Mouse (Mus musculus): ENCODE data around the gene Fhod1. TPM values are rescaled to one million over a fixed set of nuclear protein-coding genes. Genes with fewer than 3 reads are reported as not detected.
A peak's percentile ranks its signal among the peaks of the same experiment; 100 is the strongest.

The Fhod1 gene
- polyA plus RNA-seq, 1 experiment from 2014 or later = 2.2 TPM

GRCm38 (mm10) chr8:105374513-105374966 lies 26.8 kb upstream of the Fhod1 start:
- Histone ChIP-seq H3K9me3 (ENCODE audit: control insufficient read depth, low read length) (no peaks in the 10 kb centered on the region), H3K27ac (ENCODE audit: low read depth, low read length) (no peak overlapping the region), H3K27me3 (ENCODE audit: control insufficient read depth, insufficient read depth, low read length) (no peaks in the 10 kb centered on the region), H3K4me3 (ENCODE audit: low read depth, low read length) (0 out of 2 replicates have a peak overlapping the region, but pooled peaks have one; percentile 7), H3K9ac (ENCODE audit: low read length) (no peak overlapping the region; the same call in 1 of the 2 replicates), H3K36me3 (ENCODE audit: control insufficient read depth, insufficient read depth, low read length) (no peaks in the 10 kb centered on the region), H3K4me1 (replicated peaks; ENCODE audit: control insufficient read depth, insufficient read depth, low read length) (peaks cover 4% of the 10 kb centered on the region; the same call in 1 of the 2 replicates), H3K4me2 (ENCODE audit: low read depth, low read length, severe bottlenecking) (peak overlapping the region; percentile 49)
- peak; percentile 69 for DNase-seq (ENCODE audit: low spot score)
- 24% methylated on average over 33 of the region's 33 CpGs for WGBS
- ATAC-seq (replicated peaks; ENCODE audit: low FRiP score) = no peak; the same call in 1 of the 2 replicates

DNA sequence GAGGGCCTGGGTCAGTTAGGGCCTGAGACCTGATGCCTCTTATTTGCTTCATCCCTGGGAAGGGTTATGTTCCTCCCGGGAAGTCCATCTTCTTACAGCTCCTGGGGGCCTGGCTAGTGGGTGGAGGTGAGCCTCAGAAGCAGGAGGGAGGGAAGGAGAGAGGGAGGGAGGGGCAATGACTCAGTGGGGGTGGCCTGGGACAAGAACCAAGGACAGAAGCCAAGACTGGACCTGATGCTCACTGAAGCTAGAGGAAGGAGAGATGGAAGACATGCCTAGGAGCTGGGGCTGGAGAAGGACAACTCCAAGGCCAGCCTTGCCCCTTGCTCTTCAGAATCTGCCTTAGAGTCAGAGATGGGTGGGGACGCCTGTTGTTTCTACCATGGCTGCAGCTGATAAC lies 25.3 kb upstream of the Fhod1 start, which contains the start of gene Plekhg4:
Plekhg4 (plus strand) TSS at position 243 of the 400 bp plus-strand sequence.
- Histone ChIP-seq H3K36me3 (ENCODE audit: control insufficient read depth, insufficient read depth, low read length) (no peaks in the 10 kb centered on the region), H3K9ac (ENCODE audit: low read length) (no peak within 1 kb of the TSS), H3K4me3 (ENCODE audit: low read depth, low read length) (no peak within 1 kb of the TSS), H3K4me1 (replicated peaks; ENCODE audit: control insufficient read depth, insufficient read depth, low read length) (peaks cover 4% of the 10 kb centered on the region; the same call in 1 of the 2 replicates), H3K4me2 (ENCODE audit: low read depth, low read length, severe bottlenecking) (no peak within 1 kb of the TSS; the same call in 1 of the 2 replicates), H3K27ac (ENCODE audit: low read depth, low read length) (no peak within 1 kb of the TSS), H3K27me3 (ENCODE audit: control insufficient read depth, insufficient read depth, low read length) (no peaks in the 10 kb centered on the region), H3K9me3 (ENCODE audit: control insufficient read depth, low read length) (no peaks in the 10 kb centered on the region)
- ATAC-seq (replicated peaks; ENCODE audit: low FRiP score) (no peak), DNase-seq (ENCODE audit: low spot score) (no peak)
- WGBS = 59% methylated on average over 2 of the region's 2 CpGs

- 77% methylated on average over 9 of the region's 9 CpGs for WGBS
- DNase-seq (ENCODE audit: low spot score) (no peak), ATAC-seq (replicated peaks; ENCODE audit: low FRiP score) (no peak)
- Histone ChIP-seq H3K4me2 (ENCODE audit: low read depth, low read length, severe bottlenecking) (no peak overlapping the region), H3K27me3 (ENCODE audit: control insufficient read depth, insufficient read depth, low read length) (no peaks in the 10 kb centered on the region), H3K9ac (ENCODE audit: low read length) (no peak overlapping the region), H3K4me1 (replicated peaks; ENCODE audit: control insufficient read depth, insufficient read depth, low read length) (peaks cover 4% of the 10 kb centered on the region; the same call in 1 of the 2 replicates), H3K27ac (ENCODE audit: low read depth, low read length) (no peak overlapping the region), H3K9me3 (ENCODE audit: control insufficient read depth, low read length) (no peaks in the 10 kb centered on the region), H3K36me3 (ENCODE audit: control insufficient read depth, insufficient read depth, low read length) (no peaks in the 10 kb centered on the region), H3K4me3 (ENCODE audit: low read depth, low read length) (no peak overlapping the region)
These were observed 24.7 kb upstream of the Fhod1 start for GRCm38 (mm10) chr8:105372473-105372872.

DNA sequence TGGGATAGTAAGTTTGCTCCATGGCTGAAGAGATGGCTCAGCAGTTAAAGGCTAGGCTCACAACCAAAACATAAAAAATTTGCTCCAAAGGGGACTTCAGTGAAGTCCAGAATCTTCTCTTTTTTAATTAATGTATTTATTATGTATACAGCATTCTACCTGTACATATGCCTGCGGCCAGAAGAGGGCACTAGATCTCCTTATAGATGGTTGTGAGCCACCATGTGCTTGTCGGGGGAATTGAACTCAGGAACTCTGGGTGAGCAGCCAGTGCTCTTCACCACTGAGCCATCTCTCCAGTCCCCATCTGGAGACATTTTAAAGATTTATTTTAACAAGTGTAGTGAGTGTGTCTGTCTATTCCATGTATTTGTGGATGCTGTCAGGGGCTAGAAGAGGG lies 19.4 kb upstream of the Fhod1 start:
- WGBS = 74% methylated on average over 2 of the region's 2 CpGs
- H3K4me2 ChIP-seq (ENCODE audit: low read depth, low read length, severe bottlenecking) = no peak overlapping the region
- H3K4me1 ChIP-seq (replicated peaks; ENCODE audit: control insufficient read depth, insufficient read depth, low read length) = no peaks in the 10 kb centered on the region
- H3K9ac ChIP-seq (ENCODE audit: low read length) = no peak overlapping the region
- no peak overlapping the region for H3K4me3 ChIP-seq (ENCODE audit: low read depth, low read length)
- H3K36me3 ChIP-seq (ENCODE audit: control insufficient read depth, insufficient read depth, low read length) = no peaks in the 10 kb centered on the region; the same call in 1 of the 2 replicates
- no peak overlapping the region for H3K27ac ChIP-seq (ENCODE audit: low read depth, low read length)
- H3K9me3 ChIP-seq (ENCODE audit: control insufficient read depth, low read length) = no peaks in the 10 kb centered on the region
- ATAC-seq (replicated peaks; ENCODE audit: low FRiP score) (no peak), DNase-seq (ENCODE audit: low spot score) (no peak)
- no peaks in the 10 kb centered on the region for H3K27me3 ChIP-seq (ENCODE audit: control insufficient read depth, insufficient read depth, low read length)

DNA sequence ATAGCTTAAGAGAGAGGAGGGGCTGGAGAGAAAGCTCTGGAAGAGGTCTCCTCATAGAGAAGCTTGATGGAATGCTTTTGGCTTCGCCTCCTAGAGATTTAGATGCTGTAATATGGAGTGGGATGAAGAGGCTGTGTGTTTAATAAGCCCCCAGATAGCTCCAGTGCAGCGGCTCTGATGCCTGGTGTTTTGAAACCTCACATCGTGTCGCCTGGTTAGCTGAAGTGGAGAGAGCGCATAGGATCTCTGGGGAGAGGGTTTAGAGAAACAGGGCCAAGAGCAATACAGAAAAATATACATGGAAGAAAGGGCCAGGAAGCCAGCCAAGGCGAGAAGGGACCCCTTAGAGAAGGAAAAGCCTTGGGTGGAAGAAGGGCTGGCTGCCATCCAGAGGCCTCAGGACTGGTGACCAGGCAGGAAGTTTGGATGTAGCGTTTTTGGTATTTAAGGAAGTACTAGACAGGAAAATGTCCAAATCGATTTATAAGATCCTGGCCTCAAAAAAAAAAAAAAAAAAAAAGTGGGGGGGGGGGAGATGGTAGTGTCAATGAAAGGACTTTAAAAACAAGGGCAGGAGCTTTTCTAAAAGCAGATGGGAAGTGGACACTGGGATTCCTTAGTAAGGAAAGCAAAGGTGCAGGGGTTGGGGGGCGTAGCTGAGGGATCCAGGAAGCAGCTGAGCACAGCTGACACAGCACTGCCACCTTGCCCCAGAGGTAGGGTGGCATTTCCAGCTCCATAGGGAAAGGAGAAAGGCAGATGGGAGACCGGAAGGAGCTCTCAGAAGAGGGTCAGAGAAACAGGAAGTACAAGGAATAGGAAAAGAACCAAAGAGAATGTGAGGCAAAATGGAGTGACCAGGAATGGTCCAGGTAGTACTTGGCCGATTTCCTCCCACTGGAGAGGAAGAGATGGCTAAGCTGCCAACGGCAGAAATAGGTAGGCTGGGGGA lies 14.3 kb upstream of the Fhod1 start:
- Histone ChIP-seq H3K4me1 (replicated peaks; ENCODE audit: control insufficient read depth, insufficient read depth, low read length) (no peaks in the 10 kb centered on the region), H3K27ac (ENCODE audit: low read depth, low read length) (no peak overlapping the region), H3K27me3 (ENCODE audit: control insufficient read depth, insufficient read depth, low read length) (no peaks in the 10 kb centered on the region), H3K4me3 (ENCODE audit: low read depth, low read length) (no peak overlapping the region), H3K9ac (ENCODE audit: low read length) (no peak overlapping the region), H3K4me2 (ENCODE audit: low read depth, low read length, severe bottlenecking) (no peak overlapping the region), H3K36me3 (ENCODE audit: control insufficient read depth, insufficient read depth, low read length) (no peaks in the 10 kb centered on the region; the same call in 1 of the 2 replicates), H3K9me3 (ENCODE audit: control insufficient read depth, low read length) (no peaks in the 10 kb centered on the region)
- DNase-seq (ENCODE audit: low spot score) (no peak), ATAC-seq (replicated peaks; ENCODE audit: low FRiP score) (no peak)
- WGBS = 85% methylated on average over 12 of the region's 12 CpGs

DNA sequence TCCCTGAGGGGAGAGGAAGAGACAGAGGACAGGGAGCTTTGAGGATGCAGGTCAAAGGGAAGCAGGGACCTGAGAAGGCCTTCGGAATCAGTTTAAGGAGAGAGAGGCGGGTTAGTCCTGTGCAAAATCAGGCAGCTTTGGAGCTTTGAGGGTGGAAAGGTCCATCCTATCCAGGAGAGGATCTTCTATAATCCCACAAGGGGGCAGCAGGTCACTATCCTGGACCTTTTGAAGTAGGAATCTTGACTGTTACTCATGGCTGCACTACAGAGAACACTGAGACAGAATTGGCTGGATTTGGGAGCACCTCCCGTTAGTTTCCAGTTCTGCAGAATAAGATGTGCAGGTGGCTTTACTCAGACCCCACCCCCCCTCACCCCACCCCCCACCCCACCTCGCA lies 11.9 kb upstream of the Fhod1 start:
- Histone ChIP-seq H3K4me3 (ENCODE audit: low read depth, low read length) (no peak overlapping the region), H3K36me3 (ENCODE audit: control insufficient read depth, insufficient read depth, low read length) (no peaks in the 10 kb centered on the region; the same call in 1 of the 2 replicates), H3K9me3 (ENCODE audit: control insufficient read depth, low read length) (no peaks in the 10 kb centered on the region), H3K27me3 (ENCODE audit: control insufficient read depth, insufficient read depth, low read length) (no peaks in the 10 kb centered on the region), H3K27ac (ENCODE audit: low read depth, low read length) (no peak overlapping the region), H3K9ac (ENCODE audit: low read length) (no peak overlapping the region), H3K4me2 (ENCODE audit: low read depth, low read length, severe bottlenecking) (no peak overlapping the region), H3K4me1 (replicated peaks; ENCODE audit: control insufficient read depth, insufficient read depth, low read length) (no peaks in the 10 kb centered on the region)
- no peak for DNase-seq (ENCODE audit: low spot score)
- WGBS = 42% methylated on average over 4 of the region's 4 CpGs
- no peak for ATAC-seq (replicated peaks; ENCODE audit: low FRiP score)

- H3K4me2 ChIP-seq (ENCODE audit: low read depth, low read length, severe bottlenecking) = no peak overlapping the region
- no peaks in the 10 kb centered on the region for H3K4me1 ChIP-seq (replicated peaks; ENCODE audit: control insufficient read depth, insufficient read depth, low read length)
- H3K4me3 ChIP-seq (ENCODE audit: low read depth, low read length) = no peak overlapping the region
- no peak for DNase-seq (ENCODE audit: low spot score)
- no peaks in the 10 kb centered on the region for H3K9me3 ChIP-seq (ENCODE audit: control insufficient read depth, low read length)
- no peak overlapping the region for H3K9ac ChIP-seq (ENCODE audit: low read length)
- 74% methylated on average over 15 of the region's 15 CpGs for WGBS
- no peaks in the 10 kb centered on the region for H3K27me3 ChIP-seq (ENCODE audit: control insufficient read depth, insufficient read depth, low read length)
- no peaks in the 10 kb centered on the region; the same call in 1 of the 2 replicates for H3K36me3 ChIP-seq (ENCODE audit: control insufficient read depth, insufficient read depth, low read length)
- no peak overlapping the region for H3K27ac ChIP-seq (ENCODE audit: low read depth, low read length)
- no peak for ATAC-seq (replicated peaks; ENCODE audit: low FRiP score)
These were observed 11.5 kb upstream of the Fhod1 start for GRCm38 (mm10) chr8:105359208-105359607.

DNA sequence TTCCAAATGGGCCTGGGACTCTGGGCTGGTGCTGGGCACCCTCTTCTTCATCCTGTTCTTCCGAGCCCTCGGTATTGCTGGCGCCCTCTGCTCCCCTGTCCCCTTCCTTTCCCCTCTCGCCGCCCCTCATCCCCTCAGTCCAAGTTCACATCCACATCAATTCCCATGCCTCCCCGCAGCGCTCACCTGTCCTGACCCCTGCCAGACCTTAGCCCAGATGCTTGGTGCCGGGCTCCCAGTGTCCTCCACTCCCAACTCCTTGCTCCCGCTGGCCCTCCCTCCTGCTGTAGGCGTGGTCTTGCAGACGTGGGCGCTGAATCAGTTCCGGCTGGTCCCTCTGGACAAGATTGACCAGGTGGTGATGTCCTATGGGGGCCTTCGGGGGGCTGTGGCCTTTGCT lies 8.9 kb upstream of the Fhod1 start:
- Histone ChIP-seq H3K36me3 (ENCODE audit: control insufficient read depth, insufficient read depth, low read length) (no peaks in the 10 kb centered on the region; the same call in 1 of the 2 replicates), H3K4me1 (replicated peaks; ENCODE audit: control insufficient read depth, insufficient read depth, low read length) (no peaks in the 10 kb centered on the region), H3K27me3 (ENCODE audit: control insufficient read depth, insufficient read depth, low read length) (no peaks in the 10 kb centered on the region), H3K9ac (ENCODE audit: low read length) (no peak overlapping the region), H3K9me3 (ENCODE audit: control insufficient read depth, low read length) (no peaks in the 10 kb centered on the region), H3K4me3 (ENCODE audit: low read depth, low read length) (no peak overlapping the region), H3K27ac (ENCODE audit: low read depth, low read length) (no peak overlapping the region), H3K4me2 (ENCODE audit: low read depth, low read length, severe bottlenecking) (no peak overlapping the region)
- WGBS = 84% methylated on average over 14 of the region's 14 CpGs
- DNase-seq (ENCODE audit: low spot score) (no peak), ATAC-seq (replicated peaks; ENCODE audit: low FRiP score) (no peak)
